Mouse (Mus musculus) left cerebral cortex, adult 9 months (tissue): ENCODE measurements around the gene Odf3.
A peak's percentile ranks its signal among the peaks of the same experiment; 100 is the strongest.

ENCODE experiments used
- DNase-seq, 2 experiments: peaks; one replicate each; pipeline ENCODE4 v3.0.0; 2022; ENCODE audit warnings: low spot score in 2 of 2

Odf3 gene

GRCm38 (mm10) chr7:140847755-140848580 is at the start of gene Odf3:
TSS of gene Odf3 (plus strand) at chr7:140847805.
- no peak for DNase-seq

GRCm38 (mm10) chr7:140798212-140798611 is 49.4 kb upstream of the Odf3 start:
- no peak for DNase-seq

- DNase-seq = no peak
These were observed 45.0 kb upstream of the Odf3 start for GRCm38 (mm10) chr7:140802629-140803028.

- DNase-seq = peak in 1 of 2 experiments; percentile 77
These were observed 41.9 kb upstream of the Odf3 start for GRCm38 (mm10) chr7:140805704-140806103.

- no peak for DNase-seq
These were observed 37.1 kb upstream of the Odf3 start for GRCm38 (mm10) chr7:140810496-140810895.

GRCm38 (mm10) chr7:140811714-140812113 is 35.9 kb upstream of the Odf3 start:
- peak in 1 of 2 experiments; percentile 38 for DNase-seq

- DNase-seq = no peak
These were observed 34.8 kb upstream of the Odf3 start for GRCm38 (mm10) chr7:140812850-140813249.

- DNase-seq = no peak
These were observed 27.4 kb upstream of the Odf3 start for GRCm38 (mm10) chr7:140820173-140820572.

GRCm38 (mm10) chr7:140821305-140821652 is 26.3 kb upstream of the Odf3 start:
- DNase-seq = no peak

- peak; percentile 66 to 80 for DNase-seq
These were observed 25.8 kb upstream of the Odf3 start, which contains the start of gene Zfp941 for GRCm38 (mm10) chr7:140821653-140822329. TSS of gene Zfp941 (minus strand) at chr7:140822178.

GRCm38 (mm10) chr7:140822731-140823130 is 24.9 kb upstream of the Odf3 start:
- no peak for DNase-seq

- DNase-seq = peak; percentile 75 to 76
These were observed 19.3 kb upstream of the Odf3 start for GRCm38 (mm10) chr7:140828171-140828881.

GRCm38 (mm10) chr7:140831447-140831846 is 16.2 kb upstream of the Odf3 start:
- no peak for DNase-seq

- DNase-seq = no peak
These were observed 14.3 kb upstream of the Odf3 start for GRCm38 (mm10) chr7:140833341-140833740.

- DNase-seq = no peak
These were observed 12.4 kb upstream of the Odf3 start, which contains the start of gene Urah for GRCm38 (mm10) chr7:140834968-140835757. TSS of gene Urah (plus strand) at chr7:140835018.

GRCm38 (mm10) chr7:140835758-140836087 is 11.9 kb upstream of the Odf3 start:
- DNase-seq = no peak

GRCm38 (mm10) chr7:140836243-140837115 is 11.1 kb upstream of the Odf3 start:
- peak in 1 of 2 experiments; percentile 76 for DNase-seq

GRCm38 (mm10) chr7:140839556-140839955 is 8.0 kb upstream of the Odf3 start:
- no peak for DNase-seq

- no peak for DNase-seq
These were observed 6.6 kb upstream of the Odf3 start for GRCm38 (mm10) chr7:140840750-140841735.
